Mouse (Mus musculus) lung, adult 18-20 months (tissue): ENCODE measurements around the gene Gm28043.

Experiments
- DNase-seq, 2 experiments: peaks; one replicate each; pipeline ENCODE4 v3.0.0; 2022; ENCODE audit warnings: mixed read lengths in 2 of 2

Gene Gm28043

GRCm38 (mm10) chr17:29628946-29629345 lies 14.3 kb downstream of the Gm28043 start:
- no peak for DNase-seq

- DNase-seq: no peak
Observed at GRCm38 (mm10) chr17:29629620-29630019, 14.9 kb downstream of the Gm28043 start.

GRCm38 (mm10) chr17:29632312-29632711 lies 17.6 kb downstream of the Gm28043 start:
- DNase-seq: no peak

DNA sequence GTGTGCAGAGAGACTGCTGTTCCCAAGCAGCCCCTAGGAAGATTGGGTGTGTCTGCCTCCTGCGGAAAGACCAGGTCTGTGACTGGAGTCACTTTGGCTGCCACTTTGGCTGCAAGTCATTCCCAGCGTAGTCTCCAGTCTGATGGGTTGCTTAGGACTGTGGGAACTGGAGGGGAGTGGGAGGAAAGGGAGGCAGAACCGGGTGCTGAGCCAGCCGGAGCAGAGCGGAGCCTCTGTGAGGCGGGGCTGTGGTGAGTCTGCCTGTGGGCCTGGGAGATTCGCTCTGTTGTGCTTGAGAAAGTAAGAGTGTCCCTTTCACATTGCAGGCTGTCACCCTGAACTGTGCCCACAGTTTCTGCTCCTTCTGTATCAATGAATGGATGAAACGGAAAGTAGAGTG lies 20.8 kb downstream of the Gm28043 start:
- DNase-seq: no peak

GRCm38 (mm10) chr17:29636118-29636517 lies 21.4 kb downstream of the Gm28043 start:
- DNase-seq: no peak

GRCm38 (mm10) chr17:29637377-29637776 lies 22.7 kb downstream of the Gm28043 start:
- peak; percentile 17 to 26 for DNase-seq

DNA sequence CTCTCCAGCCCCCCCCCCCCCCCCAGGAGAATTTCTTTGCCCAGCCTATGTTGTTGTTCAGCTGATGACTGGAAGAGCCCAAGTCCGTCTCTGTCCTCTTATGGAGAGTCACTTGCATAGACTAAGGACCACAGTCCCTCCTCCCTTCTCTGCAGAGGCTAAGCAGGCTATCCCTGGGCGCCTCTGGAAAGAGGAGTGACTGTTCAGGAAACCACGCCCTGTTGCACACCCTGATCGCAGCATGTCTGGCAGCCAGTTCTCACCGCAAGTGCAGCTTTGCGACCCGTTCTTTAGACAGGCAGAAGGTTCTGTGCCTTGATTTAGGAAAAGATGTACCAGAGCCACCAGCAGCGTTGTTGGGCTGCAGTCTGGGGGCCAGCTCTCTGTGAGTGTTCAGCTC lies 23.2 kb downstream of the Gm28043 start:
- peak in 1 of 2 experiments; percentile 23 for DNase-seq

GRCm38 (mm10) chr17:29640971-29641370 lies 26.3 kb downstream of the Gm28043 start:
- DNase-seq: no peak

DNA sequence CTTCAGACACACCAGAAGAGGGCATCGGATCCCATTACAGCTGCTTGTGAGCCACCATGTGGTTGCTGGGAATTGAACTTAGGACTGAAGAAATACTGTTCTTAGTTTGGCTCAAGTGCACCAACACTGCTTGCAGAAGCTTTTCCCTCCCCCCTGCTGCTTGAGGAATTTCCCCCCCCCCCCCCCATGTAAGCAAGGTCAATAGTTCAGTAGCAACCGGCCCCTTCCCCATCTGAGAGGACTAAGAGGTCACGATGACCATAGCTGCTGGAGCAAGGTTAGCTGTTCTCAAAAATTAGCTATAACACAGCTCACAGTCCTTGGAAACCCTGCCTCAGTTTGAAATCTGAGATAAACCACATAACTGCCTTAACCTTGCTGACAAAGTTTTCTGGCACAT lies 27.5 kb downstream of the Gm28043 start:
- no peak for DNase-seq

- DNase-seq: no peak
Observed at GRCm38 (mm10) chr17:29658249-29658648, 43.6 kb downstream of the Gm28043 start.

DNA sequence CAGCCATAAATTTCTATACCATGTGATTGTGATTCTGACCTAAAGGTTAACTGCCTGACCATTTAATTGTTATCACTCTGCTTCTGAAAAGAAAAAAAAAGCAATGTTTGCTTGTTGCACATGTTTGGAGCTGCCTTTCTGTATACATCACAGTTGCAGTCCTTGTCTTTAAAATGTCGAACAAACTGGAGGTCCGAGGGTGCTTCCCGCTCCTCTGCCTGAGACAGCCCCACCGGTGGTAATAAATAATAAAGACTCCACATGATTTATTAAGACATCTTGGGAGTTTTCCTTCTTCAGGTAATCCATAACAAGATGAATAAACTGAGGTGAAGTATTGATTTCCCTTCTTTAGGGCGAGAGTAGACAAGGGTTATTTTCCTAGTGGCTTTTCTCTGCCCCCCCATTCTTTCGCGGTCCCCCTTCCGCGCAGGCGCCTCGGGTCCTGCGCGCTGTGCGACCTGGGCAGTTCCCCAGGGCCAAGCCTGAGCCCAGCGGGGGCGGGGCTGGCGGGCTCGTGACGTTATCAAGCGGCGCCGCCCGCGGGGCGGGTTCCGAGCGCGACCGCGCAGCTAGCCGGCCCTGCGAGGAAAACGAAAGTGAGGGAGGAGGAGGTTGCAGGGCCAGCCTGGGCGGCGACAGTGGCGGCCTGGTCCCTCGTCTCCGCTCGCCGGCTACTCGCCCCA lies 45.5 kb downstream of the Gm28043 start, which contains the start of gene Cmtr1:
Gene Cmtr1 (plus strand): TSS at position 520 of the 686 bp plus-strand sequence.
- DNase-seq: peak; percentile 96 to 97

DNA sequence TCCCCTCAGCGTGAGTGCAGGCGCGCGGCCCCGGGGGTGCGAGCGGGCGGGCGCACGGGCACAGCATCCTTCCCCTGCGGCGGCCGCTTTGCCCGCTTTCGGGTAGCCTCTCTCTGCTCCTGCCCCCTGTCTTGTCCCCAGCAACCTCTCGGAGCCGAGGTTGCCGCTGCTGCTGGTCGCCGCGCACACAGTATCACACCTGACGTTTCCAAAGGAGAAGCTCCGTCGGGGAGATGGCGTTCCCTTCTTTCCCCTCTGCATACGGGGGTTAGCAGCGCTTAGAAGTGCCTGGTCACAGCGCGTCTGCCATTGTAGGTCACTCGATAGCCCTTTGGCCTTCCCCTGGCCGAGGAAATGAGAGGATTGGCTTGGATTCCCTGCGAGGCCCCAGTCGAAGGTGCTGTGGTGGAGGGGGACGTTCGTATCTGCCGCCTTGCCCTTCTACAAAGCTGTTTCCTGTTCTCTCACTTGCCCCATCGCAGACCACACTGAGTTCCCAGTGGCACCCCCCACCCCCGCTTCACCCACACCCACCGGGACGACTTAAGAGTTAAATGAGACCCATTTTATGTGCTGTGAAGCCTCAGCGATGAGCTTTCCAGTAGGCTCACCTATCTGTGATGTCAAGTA lies 46.2 kb downstream of the Gm28043 start:
- peak in 1 of 2 experiments; percentile 14 for DNase-seq

DNA sequence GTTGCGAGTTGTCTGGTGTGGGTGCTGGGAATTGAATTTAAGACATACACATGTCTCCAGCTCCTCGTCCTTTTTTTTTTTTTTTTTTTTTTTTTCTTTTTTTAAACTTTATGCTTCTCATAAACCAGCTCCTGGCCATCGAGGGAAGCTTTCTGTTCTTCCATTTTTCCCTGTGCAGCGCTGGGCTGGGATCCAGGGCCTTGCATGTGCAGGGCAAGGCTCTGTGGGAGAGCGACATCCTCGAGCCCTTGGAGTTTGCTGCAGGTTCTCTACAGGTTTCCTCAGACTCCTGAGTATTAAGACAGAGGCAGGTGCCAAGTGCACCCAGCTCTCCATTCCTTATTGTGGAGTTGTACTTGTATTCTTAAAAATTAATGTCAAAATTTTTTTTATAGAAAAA lies 47.5 kb downstream of the Gm28043 start:
- no peak for DNase-seq

- DNase-seq: no peak
Observed at GRCm38 (mm10) chr17:29668051-29668986, 53.6 kb downstream of the Gm28043 start.

- no peak for DNase-seq
Observed at GRCm38 (mm10) chr17:29669030-29669429, 54.4 kb downstream of the Gm28043 start.

GRCm38 (mm10) chr17:29669936-29670335 lies 55.3 kb downstream of the Gm28043 start:
- no peak for DNase-seq

DNA sequence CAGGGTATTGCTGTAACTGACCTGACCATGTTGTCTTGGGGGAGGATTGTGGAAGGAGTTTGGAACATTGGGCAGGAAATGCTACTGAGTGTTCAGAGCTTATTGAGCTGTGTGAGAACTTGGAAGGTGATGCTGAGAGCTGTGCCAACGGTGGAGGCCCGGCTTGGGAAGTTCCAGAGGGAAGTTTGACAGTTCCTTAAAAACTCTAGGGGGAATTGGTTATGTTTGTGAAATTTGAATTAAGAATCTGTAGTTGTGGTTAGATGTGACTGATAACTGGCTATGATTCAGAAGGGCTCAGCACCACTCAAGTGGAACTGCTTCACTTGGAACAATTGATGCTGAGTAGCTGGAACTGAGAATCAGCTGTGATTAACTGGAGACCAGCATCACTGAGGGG lies 56.3 kb downstream of the Gm28043 start:
- DNase-seq: no peak

DNA sequence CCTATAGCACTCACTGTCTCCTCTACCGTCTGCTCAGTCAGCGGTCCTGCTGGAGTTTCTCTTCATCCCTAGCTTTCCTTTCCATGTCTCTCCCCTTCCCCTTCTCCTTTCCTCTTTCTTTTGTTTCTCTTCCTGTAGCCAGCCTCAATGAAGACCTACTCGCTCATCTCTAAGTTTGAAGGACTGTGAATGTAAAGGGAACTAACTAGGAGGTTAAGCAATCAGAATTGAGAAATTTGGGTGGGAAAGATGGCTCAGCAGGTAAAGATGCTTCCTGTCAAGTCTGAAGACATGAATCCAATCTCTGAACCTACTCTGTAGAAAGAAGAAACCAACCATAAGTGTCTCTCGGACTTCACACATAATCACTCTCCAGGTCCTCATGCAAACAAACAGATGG lies 58.6 kb downstream of the Gm28043 start:
- DNase-seq: no peak

DNA sequence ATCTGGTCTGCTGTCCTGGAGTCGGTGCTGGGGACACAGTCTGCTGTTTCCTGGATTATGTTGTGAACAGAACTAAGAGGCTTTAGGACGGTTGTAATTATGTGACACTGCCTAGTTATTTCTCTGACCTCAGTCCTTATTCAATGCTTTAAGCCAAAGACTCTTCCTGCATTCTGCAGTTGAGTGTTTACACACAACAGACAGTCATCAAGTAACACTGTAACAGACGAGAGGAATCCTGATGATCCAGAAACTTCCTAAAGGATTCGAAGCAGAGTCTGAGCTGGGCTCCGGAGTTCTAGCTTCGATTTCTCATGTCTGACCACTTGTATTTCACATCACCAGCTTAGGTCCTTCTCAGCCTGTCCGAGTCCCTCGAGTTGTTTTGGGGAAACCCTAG lies 63.9 kb downstream of the Gm28043 start:
- no peak for DNase-seq

DNA sequence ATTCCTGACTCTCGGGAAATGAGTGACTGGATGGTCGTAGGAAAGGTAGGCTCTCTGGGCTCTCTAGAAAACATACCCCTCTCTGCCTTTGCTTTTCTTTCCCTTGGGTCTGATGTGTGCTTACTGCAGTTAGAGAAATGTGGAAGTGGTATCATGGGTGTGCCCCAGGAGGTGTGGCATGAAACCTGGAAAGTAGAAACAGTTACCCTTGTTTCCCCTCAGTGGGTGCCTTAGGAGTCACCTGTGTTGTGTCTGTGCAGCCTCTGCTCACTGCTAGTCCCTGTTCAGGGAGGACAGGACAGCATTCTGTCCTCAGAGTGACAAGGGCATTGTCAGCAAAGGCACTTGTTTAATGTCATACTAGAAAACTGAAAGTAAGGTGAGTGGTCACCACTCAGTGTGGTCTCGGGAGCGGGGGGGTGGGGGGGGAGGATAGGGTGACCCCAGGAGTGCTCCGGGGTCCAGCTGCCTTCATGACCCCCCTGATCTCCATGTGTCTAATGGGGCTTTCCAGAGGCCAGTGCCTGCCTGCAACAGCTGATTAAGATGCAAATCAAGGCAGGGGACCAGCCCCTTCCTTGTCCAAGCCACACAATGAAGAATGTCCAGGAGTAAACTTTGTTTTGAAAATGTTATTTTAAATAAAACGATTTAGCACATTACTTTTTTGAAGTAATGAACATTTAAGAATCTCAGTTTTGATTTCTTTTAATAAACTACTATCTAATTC lies 64.5 kb downstream of the Gm28043 start:
- no peak for DNase-seq

GRCm38 (mm10) chr17:29680174-29680573 lies 65.5 kb downstream of the Gm28043 start:
- no peak for DNase-seq

DNA sequence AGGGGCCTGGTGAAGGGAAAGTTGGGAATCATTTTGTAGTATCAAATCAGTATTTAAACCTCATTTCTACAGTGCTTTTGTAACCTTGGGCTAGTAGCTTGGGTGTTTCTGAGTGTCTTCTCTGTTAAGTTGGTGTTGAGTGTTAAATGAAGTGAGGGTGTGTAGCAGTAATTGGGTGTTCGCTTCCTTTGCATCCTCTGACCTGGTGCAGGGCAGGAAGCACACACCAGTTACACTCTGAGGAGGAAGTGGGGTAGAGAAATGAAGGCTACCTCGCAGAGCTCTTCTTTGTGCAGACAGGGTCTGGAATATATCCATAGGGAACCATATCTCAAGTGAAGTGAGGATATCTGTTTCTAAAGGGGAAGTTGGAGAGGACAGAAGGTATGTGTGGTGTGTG lies 66.2 kb downstream of the Gm28043 start:
- no peak for DNase-seq

DNA sequence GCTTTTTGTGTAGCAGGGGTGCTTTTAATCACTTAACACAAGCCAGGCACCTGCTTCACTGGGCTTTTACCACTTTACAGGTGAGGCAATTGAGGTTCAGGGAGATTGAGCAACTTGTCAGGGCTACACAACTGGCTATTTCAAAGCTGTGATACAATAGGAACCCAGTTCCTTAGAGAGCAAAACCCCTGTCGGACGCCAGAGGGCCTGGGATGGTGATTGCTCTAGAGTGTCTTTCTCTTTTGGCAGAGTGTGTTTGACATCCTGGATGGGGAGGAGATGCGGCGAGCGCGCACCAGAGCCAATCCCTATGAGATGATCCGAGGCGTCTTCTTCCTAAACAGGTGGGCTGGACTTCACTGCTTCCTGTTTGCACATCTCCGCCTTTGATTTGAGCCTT lies 67.0 kb downstream of the Gm28043 start:
- no peak for DNase-seq
